Mouse (Mus musculus): Measurements from ENCODE around the gene Ippk.

DNA sequence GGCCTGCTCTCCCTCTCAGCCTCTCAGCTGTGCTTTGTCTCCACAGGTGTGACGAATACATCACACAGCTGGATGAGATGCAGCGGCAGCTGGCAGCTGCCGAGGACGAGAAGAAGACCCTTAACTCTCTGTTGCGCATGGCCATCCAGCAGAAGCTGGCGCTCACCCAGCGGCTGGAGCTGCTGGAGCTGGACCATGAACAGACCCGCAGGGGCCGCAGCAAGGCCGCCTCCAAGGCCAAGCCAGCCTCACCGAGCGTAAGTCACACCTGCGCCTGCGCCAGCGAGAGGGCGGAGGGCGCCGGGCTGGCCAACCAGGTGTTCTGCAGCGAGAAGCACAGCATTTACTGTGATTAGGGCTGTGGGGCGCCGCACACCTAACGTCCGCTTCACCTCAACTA is 38.1 kb upstream of the Ippk start:
- TF ChIP-seq CTCF (IDR thresholded peaks at IDR 0.05; ENCODE audit: borderline replicate concordance, insufficient read depth, low read depth, low read length) (no peak), POLR2A (IDR thresholded peaks at IDR 0.05; ENCODE audit: borderline replicate concordance, insufficient read depth, low read length) (no peak)
